Mouse (Mus musculus): ENCODE results near the gene Esam. TPM values are rescaled to one million over a fixed set of nuclear protein-coding genes. Genes with fewer than 3 reads are reported as not detected.

The Esam gene
- total RNA-seq, 2 experiments from 2014 or later, result 18.3 to 19.3 TPM

DNA sequence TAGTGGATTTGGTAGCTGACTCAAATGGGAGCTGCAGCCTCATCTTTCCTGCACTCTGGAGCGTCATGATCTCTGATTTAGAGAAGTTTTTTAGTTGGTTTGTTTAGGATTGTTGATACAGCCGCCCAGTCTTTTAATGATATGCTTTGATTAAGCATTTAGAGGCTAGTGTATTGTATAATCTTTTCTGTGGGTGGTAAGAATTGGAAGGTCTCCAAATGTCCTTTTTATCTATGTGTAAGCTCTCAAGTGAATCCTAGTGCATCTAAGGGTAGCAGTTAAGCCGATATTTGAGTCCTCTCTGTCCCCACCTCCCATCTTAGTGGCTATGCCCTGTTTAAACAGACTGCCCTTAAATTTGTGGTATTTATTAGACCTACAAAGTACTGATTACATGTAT, 13.4 kb upstream of the Esam start:
- no peak overlapping the region for H3K27ac ChIP-seq
- no peak for TF ChIP-seq CTCF (conservative IDR thresholded peaks at IDR 0.05)
- no peak for DNase-seq (ENCODE audit: low spot score in 2 of 2)
- no peak overlapping the region for H3K4me3 ChIP-seq

DNA sequence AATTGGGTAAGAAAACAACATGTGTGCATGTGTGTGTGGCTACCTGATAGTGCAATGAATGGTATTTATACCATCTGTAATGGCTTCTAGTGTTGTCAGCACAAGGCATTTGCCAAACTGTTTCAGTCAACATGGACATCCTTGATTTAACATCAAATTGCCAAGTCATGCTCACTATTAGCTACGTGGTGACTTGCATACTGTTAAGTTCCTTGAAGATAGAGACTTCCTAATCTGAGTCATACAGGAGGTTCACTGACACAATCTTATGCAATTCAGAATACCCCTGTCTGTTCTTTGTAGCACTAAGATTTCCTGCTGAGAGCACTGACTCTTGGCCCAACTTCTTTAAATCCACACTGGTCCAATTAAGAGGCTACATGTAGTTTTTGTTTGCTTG, 10.4 kb upstream of the Esam start:
- no peak overlapping the region for H3K4me3 ChIP-seq
- no peak overlapping the region for H3K27ac ChIP-seq
- no peak for TF ChIP-seq CTCF (conservative IDR thresholded peaks at IDR 0.05)
- no peak for DNase-seq (ENCODE audit: low spot score in 2 of 2)

DNA sequence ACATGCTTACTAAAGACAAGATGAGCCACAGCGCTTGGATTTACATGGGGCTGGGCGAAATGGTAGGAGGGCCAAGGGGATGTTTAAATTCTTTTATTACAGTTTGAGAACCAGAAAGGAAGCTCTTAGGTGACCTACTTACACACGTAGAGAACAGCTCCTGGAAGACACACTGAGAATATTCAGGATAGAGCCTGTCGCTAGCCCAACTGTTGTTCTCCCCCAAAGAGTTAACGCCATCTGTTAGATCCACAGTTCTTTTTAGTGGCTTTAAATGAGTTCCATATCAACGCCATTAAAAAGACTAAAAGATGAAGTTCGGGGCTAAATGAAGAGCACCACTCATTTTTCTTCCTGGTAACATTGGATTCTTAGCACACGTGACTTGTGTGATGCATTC, 8.9 kb upstream of the Esam start:
- no peak for DNase-seq (ENCODE audit: low spot score in 2 of 2)
- H3K4me3 ChIP-seq, result no peak overlapping the region
- no peak for TF ChIP-seq CTCF (conservative IDR thresholded peaks at IDR 0.05)
- H3K27ac ChIP-seq, result peak overlapping the region; percentile 39; the same call in 1 of the 2 replicates

DNA sequence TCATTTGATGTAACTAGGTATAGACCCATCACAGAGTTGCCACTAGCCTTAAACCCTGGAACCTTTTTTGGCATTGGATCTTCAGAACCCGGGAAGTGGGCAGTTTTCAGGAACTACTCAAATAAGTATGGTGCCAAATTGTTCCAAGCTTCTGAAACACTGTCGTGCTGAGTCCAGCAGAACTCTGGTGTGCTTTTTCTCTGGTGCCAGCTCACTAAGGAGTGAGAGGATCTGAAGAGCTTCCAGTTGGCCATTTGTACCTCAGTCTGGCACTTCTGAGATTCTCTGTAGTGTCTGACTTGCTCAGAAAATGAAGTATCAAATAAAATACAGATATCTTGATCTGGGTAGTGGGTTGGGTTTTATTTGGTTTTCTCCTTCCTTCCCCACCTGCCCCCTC, 7.9 kb upstream of the Esam start:
- H3K27ac ChIP-seq, result no peak overlapping the region
- no peak for TF ChIP-seq CTCF (conservative IDR thresholded peaks at IDR 0.05)
- H3K4me3 ChIP-seq, result no peak overlapping the region
- no peak for DNase-seq (ENCODE audit: low spot score in 2 of 2)

DNA sequence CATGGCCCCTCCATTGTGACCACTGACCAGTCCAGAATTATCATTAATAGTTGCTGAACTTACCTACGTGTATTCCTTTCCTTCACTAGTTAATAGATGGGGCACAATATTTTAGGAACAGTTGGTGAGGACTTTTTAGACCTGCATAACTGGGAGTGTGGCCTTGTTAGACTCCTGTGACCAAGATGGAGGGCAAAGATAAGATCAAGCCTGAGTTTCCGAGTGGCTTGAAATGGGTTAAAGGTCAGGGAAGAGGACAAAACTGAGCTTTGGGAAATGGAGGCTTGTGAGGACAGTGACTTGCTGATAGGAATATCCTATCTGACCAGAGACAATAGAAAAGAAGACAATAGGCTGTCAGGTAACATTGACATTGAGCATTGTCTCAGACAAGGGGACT, 2.4 kb upstream of the Esam start:
- no peak overlapping the region for H3K27ac ChIP-seq
- DNase-seq (ENCODE audit: low spot score in 2 of 2), result no peak
- H3K4me3 ChIP-seq, result no peak overlapping the region
- TF ChIP-seq CTCF (conservative IDR thresholded peaks at IDR 0.05), result no peak

DNA sequence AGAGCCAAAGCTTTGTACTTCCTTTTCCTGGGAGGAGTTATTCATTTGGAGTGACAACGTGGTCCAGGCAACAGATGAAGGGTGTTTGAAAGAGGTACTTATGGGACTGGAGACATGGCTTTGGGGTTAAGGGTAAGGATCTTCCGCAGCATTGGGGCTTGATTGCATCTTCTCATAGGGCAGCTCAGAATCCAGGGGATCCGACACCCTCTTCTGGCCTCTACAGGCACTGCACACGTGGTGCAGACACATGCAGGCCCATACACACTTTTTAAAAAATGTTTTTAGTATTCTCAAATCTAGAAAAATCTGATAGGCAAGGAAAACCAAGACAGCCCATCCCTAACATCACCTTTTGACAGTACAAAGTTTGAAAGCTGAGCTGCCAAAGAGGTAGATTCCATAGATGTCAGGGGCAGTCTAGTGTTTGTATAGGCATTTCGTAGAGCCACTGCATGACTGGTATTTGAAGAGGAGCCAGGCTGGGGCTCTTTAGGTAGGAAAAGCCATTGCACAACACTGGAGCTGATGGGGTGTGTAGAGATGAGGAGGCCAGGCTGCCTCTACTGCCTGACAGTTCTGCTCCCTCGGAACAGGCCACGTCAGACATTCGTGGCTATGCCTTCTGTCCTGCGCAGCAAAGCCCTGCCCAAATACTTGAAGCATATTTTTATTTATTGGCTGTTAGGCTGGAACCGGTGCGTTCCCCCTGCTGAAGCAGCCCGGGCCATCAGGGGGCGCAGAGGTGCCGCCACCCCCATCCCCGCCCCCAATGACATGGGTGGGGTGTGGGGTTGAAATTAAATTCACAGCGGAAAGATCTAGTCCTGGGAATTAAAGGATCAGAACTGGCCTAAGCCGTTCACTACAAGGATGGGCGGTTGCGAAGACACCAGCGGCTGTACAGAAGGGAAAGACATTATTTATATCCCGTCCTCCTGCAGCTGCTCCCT, 1.2 kb upstream of the Esam start:
- H3K4me3 ChIP-seq, result peak overlapping the region; percentile 36
- TF ChIP-seq CTCF (conservative IDR thresholded peaks at IDR 0.05), result peak; percentile 60
- no peak for DNase-seq (ENCODE audit: low spot score in 2 of 2)
- H3K27ac ChIP-seq, result peak overlapping the region; percentile 73

DNA sequence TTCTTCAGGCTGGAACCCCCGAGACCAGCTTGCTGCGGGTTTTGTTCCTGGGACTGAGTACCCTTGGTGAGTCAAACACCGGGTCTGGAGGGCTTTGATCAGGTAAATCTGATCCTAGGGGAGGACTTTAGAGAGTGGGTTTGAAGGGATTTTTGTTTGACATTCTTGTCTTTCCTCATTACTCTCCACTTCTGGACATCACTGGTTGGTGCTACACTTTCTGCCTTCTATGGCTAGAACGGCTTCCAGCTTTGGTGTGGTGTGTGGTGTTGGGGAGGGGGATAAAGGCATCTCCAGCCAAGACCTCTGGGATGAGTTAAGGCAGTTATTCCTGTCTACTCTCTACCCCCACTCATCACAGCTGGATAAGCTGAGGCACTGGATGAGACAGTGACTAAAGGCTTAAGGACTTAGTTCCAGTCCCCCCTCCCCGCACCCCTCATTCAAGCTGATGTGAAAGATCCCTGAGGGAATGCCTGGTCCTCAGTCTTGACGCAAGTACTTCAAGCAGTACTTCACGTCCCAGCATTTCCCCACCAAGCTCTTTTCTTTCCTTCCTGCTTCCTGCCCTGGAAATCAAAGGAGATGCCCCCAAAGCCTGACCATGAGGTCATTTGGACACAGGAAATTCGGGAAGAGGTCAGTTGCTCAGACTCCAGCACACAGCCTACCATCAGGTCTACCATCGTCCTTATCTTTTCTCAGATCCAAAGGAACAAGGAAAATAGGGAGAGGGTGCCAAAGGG, 520 bp downstream of the Esam start:
- Histone ChIP-seq H3K4me3 (peak overlapping the region; percentile 56), H3K27ac (peak overlapping the region; percentile 68)
- DNase-seq (ENCODE audit: low spot score in 2 of 2), result no peak
- TF ChIP-seq CTCF (conservative IDR thresholded peaks at IDR 0.05), result no peak

DNA sequence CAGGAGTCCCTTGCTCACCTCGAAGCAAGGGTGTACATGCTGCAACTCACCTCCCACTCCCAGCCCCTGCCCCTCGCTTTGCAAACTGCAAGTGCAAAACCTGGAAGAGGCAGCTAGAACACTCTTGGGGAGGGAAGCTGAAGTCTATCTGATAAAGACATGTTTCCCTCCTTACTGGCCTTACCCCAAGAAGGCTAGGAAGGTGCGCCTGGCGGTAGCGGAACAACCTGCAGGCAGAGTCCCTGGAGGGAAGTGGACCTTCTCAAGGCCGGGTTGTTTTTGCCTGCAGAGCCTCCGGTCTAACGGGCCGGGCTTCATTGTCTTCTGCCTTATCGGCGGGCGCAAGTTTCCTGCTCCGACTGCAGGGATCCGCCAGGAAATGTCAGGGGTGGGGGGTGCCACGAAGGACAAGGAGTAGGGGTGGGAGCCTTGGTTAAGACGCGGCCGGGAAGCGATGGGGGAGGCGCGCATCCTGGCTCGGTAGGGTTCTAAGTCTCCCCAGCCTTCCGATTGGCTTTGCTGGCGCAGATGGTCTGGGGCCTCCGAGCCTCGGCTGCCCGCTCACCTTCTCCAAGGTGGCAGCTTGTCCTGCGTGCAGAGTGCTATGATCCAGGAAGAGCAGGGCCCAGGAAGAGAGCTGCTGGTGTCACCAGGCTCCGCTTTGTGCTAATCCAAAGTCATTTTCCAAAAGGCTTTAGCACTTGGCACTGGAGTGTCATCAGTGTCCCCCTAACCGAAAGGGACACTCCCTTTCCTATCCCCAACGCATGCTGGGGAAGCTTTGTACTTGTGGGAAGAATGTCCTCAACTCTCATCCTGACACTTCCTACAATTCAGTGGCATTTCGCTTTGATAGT, 2.4 kb downstream of the Esam start:
- DNase-seq (ENCODE audit: low spot score in 2 of 2), result no peak
- peak; percentile 62 for TF ChIP-seq CTCF (conservative IDR thresholded peaks at IDR 0.05)
- Histone ChIP-seq H3K27ac (peak overlapping the region; percentile 68), H3K4me3 (peak overlapping the region; percentile 56)

DNA sequence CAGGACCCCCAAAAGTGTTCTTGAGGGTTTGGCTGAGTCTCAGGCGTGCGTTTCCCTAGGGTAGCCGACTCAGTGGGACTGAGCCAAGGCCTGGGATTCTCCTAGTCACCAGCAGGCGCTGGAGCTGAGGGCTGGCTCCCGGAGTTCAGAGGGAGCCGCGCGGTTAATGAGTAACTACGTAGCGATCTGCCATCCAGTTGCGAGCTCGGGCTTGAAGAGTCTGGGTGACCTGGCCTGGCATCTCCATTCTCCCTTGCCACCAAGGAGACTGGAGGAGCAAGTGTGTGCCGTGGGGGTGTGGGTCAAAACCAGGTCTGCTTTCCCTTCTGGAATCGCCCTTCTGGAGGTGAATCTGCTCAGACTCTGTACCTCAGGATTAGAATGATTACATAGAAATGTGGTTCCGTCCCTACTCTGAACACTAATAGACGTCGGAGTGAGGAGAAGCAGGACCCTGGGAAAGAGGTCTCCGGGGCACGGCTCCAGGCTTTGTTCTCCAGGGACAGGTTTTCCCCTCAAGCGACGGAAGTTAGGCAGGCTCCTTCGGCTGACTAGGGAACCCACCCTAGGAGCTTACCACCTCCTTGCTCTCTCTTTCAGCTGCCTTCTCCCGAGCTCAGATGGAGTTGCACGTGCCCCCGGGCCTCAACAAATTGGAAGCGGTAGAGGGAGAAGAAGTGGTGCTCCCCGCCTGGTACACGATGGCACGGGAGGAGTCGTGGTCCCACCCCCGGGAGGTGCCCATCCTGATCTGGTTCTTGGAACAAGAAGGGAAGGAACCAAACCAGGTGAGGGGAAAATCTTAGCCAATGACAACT, 3.2 kb downstream of the Esam start:
- Histone ChIP-seq H3K27ac (peak overlapping the region; percentile 61), H3K4me3 (peak overlapping the region; percentile 56)
- DNase-seq (ENCODE audit: low spot score in 2 of 2), result no peak
- peak; percentile 78 for TF ChIP-seq CTCF (conservative IDR thresholded peaks at IDR 0.05)

DNA sequence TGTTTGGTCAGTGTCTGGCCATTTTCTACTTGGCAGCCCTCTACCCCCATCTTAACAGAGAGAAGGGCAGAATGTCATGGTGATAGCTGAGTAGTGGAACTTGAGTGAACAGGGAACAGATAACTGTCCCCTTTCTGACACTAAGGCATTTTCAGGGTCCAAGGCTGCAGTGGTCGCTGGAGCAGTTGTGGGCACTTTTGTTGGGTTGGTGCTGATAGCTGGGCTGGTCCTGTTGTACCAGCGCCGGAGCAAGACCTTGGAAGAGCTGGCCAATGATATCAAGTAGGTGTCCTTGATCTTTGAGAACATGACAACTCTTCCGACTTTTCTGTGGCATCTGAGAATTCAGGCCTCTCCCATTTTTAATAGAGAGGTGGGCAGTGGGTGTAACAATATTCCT, 9.0 kb downstream of the Esam start:
- no peak overlapping the region for H3K27ac ChIP-seq
- DNase-seq (ENCODE audit: low spot score in 2 of 2), result no peak
- H3K4me3 ChIP-seq, result no peak overlapping the region
- no peak for TF ChIP-seq CTCF (conservative IDR thresholded peaks at IDR 0.05)

DNA sequence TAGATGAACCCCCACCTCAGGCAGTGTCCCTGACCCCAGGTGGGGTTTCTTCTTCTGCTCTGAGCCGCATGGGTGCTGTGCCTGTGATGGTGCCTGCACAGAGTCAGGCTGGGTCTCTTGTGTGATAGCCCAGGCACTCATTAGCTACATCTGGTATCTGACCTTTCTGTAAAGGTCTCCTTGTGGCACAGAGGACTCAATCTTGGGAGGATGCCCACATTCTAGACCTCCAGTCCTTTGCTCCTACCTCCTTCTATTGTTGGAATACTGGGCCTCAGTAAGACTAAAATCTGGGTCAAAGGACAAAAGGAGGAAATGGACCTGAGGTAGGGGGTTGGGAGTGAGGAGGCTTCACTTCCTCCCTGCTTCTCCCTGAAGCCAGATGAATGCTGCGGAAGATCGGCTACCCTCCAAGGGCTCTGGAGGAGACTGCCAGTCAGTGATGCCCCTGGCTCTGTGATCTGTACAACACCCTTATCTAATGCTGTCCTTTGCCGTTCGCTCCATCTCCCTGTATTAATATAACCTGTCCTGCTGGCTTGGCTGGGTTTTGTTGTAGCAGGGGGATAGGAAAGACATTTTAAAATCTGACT, 9.9 kb downstream of the Esam start:
- no peak for DNase-seq (ENCODE audit: low spot score in 2 of 2)
- TF ChIP-seq CTCF (conservative IDR thresholded peaks at IDR 0.05), result no peak
- no peak overlapping the region for H3K27ac ChIP-seq

More for the DNA sequence above, 9.9 kb downstream of the Esam start:
- H3K4me3 ChIP-seq, result no peak overlapping the region
